Mouse (Mus musculus) neural tube, embryonic 14.5 days (tissue): Measurements from ENCODE around the gene Arhgef3. TPM values are rescaled to one million over a fixed set of nuclear protein-coding genes. Genes with fewer than 3 reads are reported as not detected.

ENCODE experiments used
- ATAC-seq: fragments of 200-750 bp; cut with Nextera tagmentation; 2 replicates; pipeline ENCODE4 v1.8.0; 2017; ENCODE audit warnings: low read depth, mild to moderate bottlenecking, moderate TSS enrichment, moderate library complexity
- H3K27ac ChIP-seq: fragments of 300-500 bp; sonication (generic); 2 replicates; pipeline ENCODE4 v1.5.1; 2014; ENCODE audit warnings: low read depth, mild to moderate bottlenecking, control low read depth, low read length, moderate library complexity, mixed read lengths
- H3K27me3 ChIP-seq: fragments of 300-500 bp; sonication (generic); 2 replicates; pipeline ENCODE4 v1.6.1; 2014; ENCODE audit warnings: low read length; ENCODE audit not compliant: control insufficient read depth, insufficient read depth
- H3K36me3 ChIP-seq: fragments of 300-500 bp; sonication (generic); 2 replicates; pipeline ENCODE4 v1.6.1; 2014; ENCODE audit warnings: low read length, mixed read lengths; ENCODE audit not compliant: control insufficient read depth, insufficient read depth
- H3K4me1 ChIP-seq: fragments of 300-500 bp; sonication (generic); 2 replicates; pipeline ENCODE4 v1.6.1; 2014; ENCODE audit warnings: low read length; ENCODE audit not compliant: control insufficient read depth, insufficient read depth
- H3K4me2 ChIP-seq: fragments of 300-500 bp; sonication (generic); 2 replicates; pipeline ENCODE4 v1.6.1; 2014; ENCODE audit warnings: mild to moderate bottlenecking, low read depth, low read length, control low read depth
- H3K4me3 ChIP-seq: fragments of 300-500 bp; sonication (generic); 2 replicates; pipeline ENCODE4 v1.5.1; 2014; ENCODE audit warnings: low read depth, low read length, control low read depth, mixed read lengths
- H3K9ac ChIP-seq: fragments of 300-500 bp; sonication (generic); replicated peaks from 2 replicates; pipeline ENCODE4 v1.6.1; 2014; ENCODE audit warnings: low read depth, mild to moderate bottlenecking, control low read depth, low read length, mixed read lengths
- H3K9me3 ChIP-seq: fragments of 300-500 bp; sonication (generic); 2 replicates; pipeline ENCODE4 v1.6.1; 2016; ENCODE audit warnings: low read length; ENCODE audit not compliant: control insufficient read depth
- WGBS: fragments of 180-500 bp; shearing (Covaris S2); extraction: QIAGEN DNeasy Blood & Tissue Kit; methylation state at CpG from one replicate; pipeline ENCODE4 v1.1.7; 2014; 5-methylcytosine and 5-hydroxymethylcytosine counted together
- polyA plus RNA-seq: library from polyadenylated mRNA; unstranded; fragments of >200 nt; fragmentation: Nextera tagmentation; extraction: Ambion mirVana; gene quantifications from 2 replicates; pipeline ENCODE4 v1.2.1, GENCODE M21; 2014

Gene Arhgef3
- polyA plus RNA-seq, 1 experiment from 2014 or later: 13.4 TPM

DNA sequence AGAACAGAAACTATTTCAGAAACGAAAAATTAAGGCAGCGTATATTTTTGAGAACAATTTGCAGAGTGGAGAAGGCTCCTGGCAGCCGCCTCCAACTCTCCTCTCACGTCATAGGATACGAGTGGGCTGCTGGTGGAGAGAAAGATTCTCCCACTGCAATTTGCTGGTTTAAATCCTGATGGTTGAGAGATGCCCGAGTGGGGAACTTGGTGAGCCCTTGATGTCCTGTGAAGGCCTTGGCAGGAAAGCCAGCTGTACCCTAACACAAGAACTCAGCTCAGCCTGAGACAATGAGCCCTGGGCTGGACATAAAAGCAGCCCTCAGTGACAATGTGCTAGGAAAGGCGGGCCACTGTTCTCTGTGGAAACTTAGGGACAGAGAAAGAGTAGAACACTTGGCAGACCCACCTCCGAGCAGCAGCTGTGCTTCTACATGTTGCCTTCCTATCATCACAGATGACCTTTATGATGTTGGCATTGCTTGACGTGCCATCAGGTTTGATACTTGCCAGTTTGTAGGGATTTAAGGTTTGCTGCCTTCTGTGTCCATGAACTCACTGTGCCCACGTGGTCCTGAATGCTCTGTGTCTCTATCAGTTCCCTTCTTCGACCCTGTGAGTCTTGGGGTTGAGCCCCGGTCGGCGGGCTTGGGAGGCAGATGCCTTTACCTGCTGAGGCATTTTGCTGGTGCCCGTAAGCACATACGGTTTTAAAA is 154.4 kb downstream of the Arhgef3 start:
- Histone ChIP-seq H3K36me3 (no peaks in the 10 kb centered on the region), H3K27me3 (no peaks in the 10 kb centered on the region), H3K27ac (no peak overlapping the region), H3K4me1 (no peaks in the 10 kb centered on the region), H3K4me3 (no peak overlapping the region), H3K9ac (no peak overlapping the region), H3K4me2 (no peak overlapping the region), H3K9me3 (no peaks in the 10 kb centered on the region)
- WGBS: 90% methylated on average over 16 of the region's 16 CpGs
- no peak for ATAC-seq

- WGBS: 78% methylated on average over 4 of the region's 4 CpGs
- Histone ChIP-seq H3K36me3 (no peaks in the 10 kb centered on the region), H3K9me3 (no peaks in the 10 kb centered on the region), H3K27ac (no peak overlapping the region), H3K4me1 (no peaks in the 10 kb centered on the region), H3K9ac (no peak overlapping the region), H3K4me3 (no peak overlapping the region), H3K27me3 (no peaks in the 10 kb centered on the region), H3K4me2 (no peak overlapping the region)
- ATAC-seq: no peak
Observed at GRCm38 (mm10) chr14:27269836-27270235, 155.1 kb downstream of the Arhgef3 start.

DNA sequence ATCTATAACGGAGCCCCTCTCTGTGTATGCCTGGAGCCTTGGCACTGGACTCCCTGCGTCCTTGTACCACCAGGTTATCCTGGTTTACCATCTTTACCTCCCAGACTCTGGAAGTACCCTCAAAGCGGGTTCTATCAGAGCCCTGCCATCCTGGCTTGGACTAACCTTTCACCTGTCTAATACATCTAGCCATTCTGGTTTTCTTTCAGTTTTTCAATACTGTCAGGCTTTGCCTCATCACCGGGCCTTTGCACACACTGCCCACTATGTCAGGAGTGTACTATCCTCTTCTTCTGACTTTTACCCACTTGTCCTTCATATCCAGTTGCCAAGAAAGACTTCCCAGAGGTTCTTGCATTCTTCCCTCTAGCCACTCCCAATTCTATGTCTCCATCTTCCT is 155.8 kb downstream of the Arhgef3 start:
- Histone ChIP-seq H3K27me3 (no peaks in the 10 kb centered on the region), H3K4me1 (no peaks in the 10 kb centered on the region), H3K4me2 (no peak overlapping the region), H3K9me3 (no peaks in the 10 kb centered on the region), H3K9ac (no peak overlapping the region), H3K36me3 (no peaks in the 10 kb centered on the region), H3K27ac (no peak overlapping the region), H3K4me3 (no peak overlapping the region)
- WGBS: 97% methylated on average over 4 of the region's 4 CpGs
- ATAC-seq: no peak

GRCm38 (mm10) chr14:27271371-27272071 is 156.8 kb downstream of the Arhgef3 start:
- no peaks in the 10 kb centered on the region for H3K9me3 ChIP-seq
- no peak overlapping the region for H3K4me3 ChIP-seq
- no peaks in the 10 kb centered on the region for H3K4me1 ChIP-seq
- no peak overlapping the region for H3K27ac ChIP-seq
- no peaks in the 10 kb centered on the region for H3K27me3 ChIP-seq
- no peaks in the 10 kb centered on the region for H3K36me3 ChIP-seq
- H3K9ac ChIP-seq: no peak overlapping the region
- 79% methylated on average over 10 of the region's 10 CpGs for WGBS
- no peak overlapping the region for H3K4me2 ChIP-seq
- ATAC-seq: no peak

DNA sequence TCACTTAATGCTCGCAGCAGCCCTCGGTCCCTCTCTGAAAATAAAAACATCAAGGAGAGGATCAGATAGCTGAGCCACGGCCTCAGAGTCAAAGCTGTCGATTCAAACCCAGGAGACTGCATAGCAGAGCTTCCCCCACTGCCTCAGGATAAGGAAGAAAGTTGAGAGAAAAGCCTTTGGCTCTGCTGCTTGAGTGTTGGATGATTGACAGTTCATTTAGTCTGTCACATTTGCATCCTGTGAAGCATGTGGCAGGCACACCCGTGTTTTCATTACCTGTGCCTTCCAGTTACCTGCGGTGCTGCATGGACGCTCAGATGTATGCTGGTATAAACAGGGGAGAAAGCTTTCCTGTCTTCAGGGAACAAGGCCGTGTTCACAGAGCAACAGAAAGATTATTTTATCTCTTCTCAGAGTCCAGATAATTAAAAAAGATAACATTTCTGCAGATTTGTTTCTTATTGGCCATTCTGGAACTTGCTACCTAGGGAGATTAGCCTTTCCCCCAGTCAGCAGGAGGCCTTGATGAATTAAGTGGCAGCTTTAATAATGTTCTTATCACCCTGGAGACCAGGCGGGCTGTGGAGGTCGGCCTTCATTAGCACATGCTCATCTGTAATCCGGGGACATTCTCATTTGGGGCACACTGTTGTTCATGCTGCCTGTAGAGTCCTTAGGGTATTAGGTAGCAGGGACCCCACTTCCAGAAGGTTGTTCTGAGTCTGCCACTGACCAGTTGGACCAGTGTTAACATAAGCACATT is 157.6 kb downstream of the Arhgef3 start:
- Histone ChIP-seq H3K27ac (no peak overlapping the region), H3K36me3 (no peaks in the 10 kb centered on the region), H3K4me3 (no peak overlapping the region), H3K4me2 (no peak overlapping the region), H3K9me3 (no peaks in the 10 kb centered on the region), H3K4me1 (no peaks in the 10 kb centered on the region), H3K27me3 (no peaks in the 10 kb centered on the region), H3K9ac (no peak overlapping the region)
- no peak for ATAC-seq
- WGBS: 48% methylated on average over 11 of the region's 11 CpGs

DNA sequence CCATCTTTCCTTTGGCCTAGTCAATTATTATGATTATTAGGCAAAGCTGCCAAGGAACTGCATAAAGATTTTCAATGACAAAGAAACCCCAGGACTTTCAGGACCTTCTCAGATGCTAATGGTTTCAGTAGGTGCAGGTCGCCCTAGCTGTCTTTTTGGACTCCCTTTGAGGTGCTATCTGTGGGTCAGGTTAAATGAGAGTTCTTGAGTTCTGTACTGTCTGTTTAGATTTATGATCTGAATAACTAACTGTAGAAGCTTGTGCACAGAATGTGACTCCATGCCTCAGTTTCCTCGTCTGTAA is 158.1 kb downstream of the Arhgef3 start:
- 71% methylated on average over 2 of the region's 2 CpGs for whole genome bisulfite sequencing
- no peak overlapping the region for H3K4me2 ChIP-seq
- no peaks in the 10 kb centered on the region for H3K4me1 ChIP-seq
- H3K27me3 ChIP-seq: no peaks in the 10 kb centered on the region
- H3K4me3 ChIP-seq: no peak overlapping the region
- H3K9ac ChIP-seq: no peak overlapping the region
- no peaks in the 10 kb centered on the region for H3K36me3 ChIP-seq
- no peak overlapping the region for H3K27ac ChIP-seq
- H3K9me3 ChIP-seq: no peaks in the 10 kb centered on the region
- no peak for ATAC-seq

- no peak overlapping the region for H3K4me2 ChIP-seq
- no peak overlapping the region for H3K9ac ChIP-seq
- H3K4me1 ChIP-seq: no peaks in the 10 kb centered on the region
- H3K27ac ChIP-seq: no peak overlapping the region
- no peaks in the 10 kb centered on the region for H3K36me3 ChIP-seq
- no peak for ATAC-seq
- H3K9me3 ChIP-seq: no peaks in the 10 kb centered on the region
- H3K4me3 ChIP-seq: no peak overlapping the region
- H3K27me3 ChIP-seq: no peaks in the 10 kb centered on the region
Observed at GRCm38 (mm10) chr14:27273169-27273568, 158.5 kb downstream of the Arhgef3 start.

DNA sequence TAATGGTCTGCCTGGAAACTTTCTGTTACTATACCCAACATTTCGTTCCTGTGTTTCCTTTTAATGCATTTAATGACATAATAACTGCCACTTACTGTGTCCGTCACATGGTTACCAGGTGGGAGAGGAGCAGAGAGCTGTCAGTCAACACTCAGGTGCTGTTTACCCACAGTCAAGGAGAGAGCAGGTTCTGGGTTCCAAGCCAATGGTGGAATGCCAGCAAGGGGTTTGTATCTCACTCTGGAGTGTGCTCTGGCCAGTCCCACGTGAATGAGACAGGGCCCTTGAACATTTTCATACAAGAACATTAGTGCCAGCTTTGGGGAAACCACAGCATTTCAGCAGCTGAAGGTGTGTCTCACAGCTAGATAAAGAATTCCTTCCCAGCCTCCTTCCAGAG is 162.6 kb downstream of the Arhgef3 start:
- ATAC-seq: no peak
- H3K36me3 ChIP-seq: no peaks in the 10 kb centered on the region
- no peak overlapping the region for H3K4me2 ChIP-seq
- no peak overlapping the region for H3K4me3 ChIP-seq
- H3K4me1 ChIP-seq: no peaks in the 10 kb centered on the region
- H3K27me3 ChIP-seq: no peaks in the 10 kb centered on the region
- WGBS: 88% methylated on average over 3 of the region's 3 CpGs
- H3K9me3 ChIP-seq: no peaks in the 10 kb centered on the region
- no peak overlapping the region for H3K9ac ChIP-seq
- no peak overlapping the region for H3K27ac ChIP-seq

GRCm38 (mm10) chr14:27280201-27280890 is 165.6 kb downstream of the Arhgef3 start:
- Histone ChIP-seq H3K9me3 (no peaks in the 10 kb centered on the region), H3K36me3 (no peaks in the 10 kb centered on the region), H3K4me1 (no peaks in the 10 kb centered on the region), H3K9ac (no peak overlapping the region), H3K27ac (no peak overlapping the region), H3K4me3 (no peak overlapping the region), H3K27me3 (no peaks in the 10 kb centered on the region), H3K4me2 (no peak overlapping the region)
- no peak for ATAC-seq
- 81% methylated on average over 8 of the region's 8 CpGs for WGBS
